Mouse (Mus musculus) neutrophil, adult 65 days (primary cell): ENCODE results near the gene Snx1. TPM values are rescaled to one million over a fixed set of nuclear protein-coding genes. Genes with fewer than 3 reads are reported as not detected.

ENCODE experiments used
- total RNA-seq: library from RNA; stranded (reverse); gene quantifications from 2 replicates; pipeline ENCODE4 v1.2.4, GENCODE M21; 2023

Snx1 gene
- total RNA-seq = 60.4 and 73.1 TPM in 2 replicates

DNA sequence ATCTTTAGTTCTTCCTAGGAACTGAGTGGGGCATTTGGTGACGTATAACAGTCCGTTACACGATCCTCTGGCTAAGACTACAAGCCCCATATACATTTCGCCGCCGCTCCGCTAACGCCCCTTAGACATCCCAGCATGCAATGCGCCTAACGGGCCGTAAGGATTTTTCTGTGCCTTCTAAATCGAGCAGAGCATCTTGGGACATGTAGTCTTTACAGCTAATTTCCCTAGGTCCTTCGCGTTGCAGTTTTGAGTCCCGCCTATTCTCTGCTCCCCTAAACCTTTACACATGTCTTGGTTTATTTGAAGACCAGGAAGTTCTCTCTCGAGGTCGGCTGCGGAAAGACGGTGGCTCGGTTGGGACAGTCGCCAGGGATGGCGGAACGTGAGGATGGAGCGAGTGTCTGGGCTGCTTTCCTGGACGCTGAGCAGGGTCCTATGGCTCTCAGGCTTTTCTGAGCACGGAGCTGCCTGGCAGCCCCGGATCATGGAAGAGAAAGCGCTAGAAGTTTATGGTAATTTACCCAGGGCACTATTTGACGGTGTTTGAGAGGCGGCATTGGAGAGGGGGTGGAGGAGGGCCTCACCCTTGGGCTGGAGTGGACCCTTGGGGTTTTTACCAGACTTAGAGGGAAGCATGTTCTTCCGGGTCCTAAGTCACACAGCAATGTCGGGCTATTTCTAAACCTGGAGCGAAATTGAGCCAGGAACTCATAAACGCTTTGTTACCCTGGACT is at the start of gene Snx1, which contains the start of gene Ciao2a:
Gene Snx1, minus strand, starts transcription at position 132 of the 737 bp plus-strand sequence.
Gene Ciao2a, plus strand, starts transcription at position 156 of the 737 bp plus-strand sequence.

DNA sequence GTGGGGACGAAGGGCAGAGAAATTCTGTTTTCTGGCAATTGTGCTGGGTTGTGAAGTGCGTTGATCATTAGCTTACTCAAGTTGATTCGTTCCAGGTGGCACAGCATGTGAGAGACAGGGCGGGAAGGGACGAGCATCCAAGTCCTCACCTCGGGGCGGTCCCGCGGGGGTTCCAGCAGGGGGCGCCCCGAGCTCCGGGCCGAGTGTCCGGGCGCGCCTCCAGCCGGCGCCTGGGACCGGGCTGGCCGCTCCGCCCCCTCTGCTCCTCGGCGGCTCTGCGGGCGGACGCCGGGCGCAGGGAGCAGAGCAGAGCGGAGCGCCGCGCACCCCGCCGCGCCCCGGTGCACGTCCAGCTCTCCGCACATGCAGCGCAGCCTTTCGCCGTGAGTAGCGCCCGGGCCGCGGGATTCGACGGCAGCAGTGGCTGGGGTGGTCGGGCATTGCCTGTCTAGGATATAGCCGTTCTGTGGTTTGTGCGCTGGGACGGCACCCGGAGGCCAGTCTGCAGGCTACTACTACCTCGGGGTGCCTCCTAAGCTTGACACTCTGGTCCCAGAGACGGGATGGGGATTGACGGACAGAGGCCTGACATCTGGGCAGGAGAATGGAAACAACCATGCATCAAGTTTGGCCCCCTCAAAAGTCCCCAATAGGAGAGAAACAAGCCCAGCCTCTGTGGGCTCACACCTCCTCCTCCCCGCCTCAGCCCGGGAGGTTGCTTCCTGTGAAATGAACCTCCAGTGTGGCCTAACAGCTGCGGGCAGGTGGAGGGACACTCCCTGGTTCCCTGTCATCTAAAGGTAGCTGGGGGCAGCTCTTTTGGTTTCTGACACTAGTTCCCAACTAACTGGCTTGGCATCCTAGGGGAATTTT is 31.8 kb upstream of the Snx1 start, which contains the start of gene Dapk2:
Gene Dapk2, plus strand, starts transcription at position 266 of the 873 bp plus-strand sequence.

DNA sequence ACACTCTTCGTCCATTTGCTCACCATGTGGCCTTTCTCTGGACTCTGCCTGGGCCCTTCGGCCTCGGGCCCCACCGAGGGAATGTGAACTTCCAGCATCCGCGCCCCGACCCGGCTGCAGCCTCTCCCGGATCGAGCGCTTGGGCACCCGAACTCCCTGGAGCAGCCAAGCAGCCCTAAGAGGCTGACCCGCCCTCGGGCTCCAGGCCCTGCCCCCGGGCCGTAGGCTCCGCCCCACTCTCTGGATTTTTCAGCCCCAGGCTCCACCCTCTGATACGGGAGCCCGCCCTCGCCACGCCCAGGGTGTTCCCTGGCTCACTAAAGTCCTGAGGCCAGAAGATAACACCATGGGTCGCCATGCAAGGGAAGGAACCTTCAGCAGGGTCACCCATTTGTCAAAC is 56.8 kb downstream of the Snx1 start, which contains the start of gene Snx22:
Gene Snx22, minus strand, starts transcription at position 137 of the 400 bp plus-strand sequence.

DNA sequence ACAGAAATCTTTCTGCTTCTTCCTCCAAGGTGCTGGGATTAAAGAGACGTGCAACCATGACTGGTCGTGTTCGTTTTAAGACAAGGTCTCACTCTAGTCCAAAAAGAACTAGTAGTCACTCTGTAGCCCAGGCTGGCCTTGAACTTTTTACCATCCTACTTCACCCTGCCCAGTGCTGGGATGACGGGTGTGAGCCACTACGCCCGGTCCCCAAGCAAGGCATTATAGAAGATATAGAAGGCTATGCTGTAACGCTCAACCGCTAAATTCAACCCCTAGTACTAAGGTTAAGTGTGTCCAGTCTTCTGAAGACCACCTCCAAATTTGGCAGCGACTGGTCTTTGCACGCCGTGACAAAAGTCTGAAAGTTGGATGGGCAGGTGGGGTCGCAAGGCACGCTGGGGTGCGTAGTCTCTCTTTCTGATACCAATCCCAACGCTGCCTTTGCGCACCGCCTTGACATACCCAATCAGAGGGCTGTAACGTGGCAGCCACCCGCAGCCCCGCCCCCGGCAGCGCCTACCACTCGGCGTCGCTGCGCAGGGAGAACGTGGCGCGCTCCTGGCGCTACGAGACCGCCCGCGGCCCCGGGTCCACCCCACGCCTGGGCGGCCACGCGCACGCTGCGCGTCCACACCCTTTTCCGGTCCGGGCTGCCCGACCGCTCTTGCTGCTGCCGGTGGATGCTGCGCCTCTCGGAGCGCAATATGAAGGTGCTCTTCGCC is 66.6 kb downstream of the Snx1 start, which contains the start of gene Ppib:
Gene Ppib, plus strand, starts transcription at position 640 of the 725 bp plus-strand sequence.

Other genes starting within 250 kb of the Snx1 start
- gene Pclaf, start 236.3 kb downstream of the Snx1 start, total RNA-seq = 82.6 and 100 TPM in 2 replicates
- gene Trip4, start 217.8 kb downstream of the Snx1 start, total RNA-seq = 26.5 and 27.5 TPM in 2 replicates
- 45.7 and 59.8 TPM in 2 replicates for gene Csnk1g1, start 217.7 kb downstream of the Snx1 start, total RNA-seq
- gene Ppib, start 66.4 kb downstream of the Snx1 start, total RNA-seq = 129 and 167 TPM in 2 replicates
- not detected in 2 replicates for gene Snx22, start 56.9 kb downstream of the Snx1 start, total RNA-seq
- gene Ciao2a, start within 50 bp of the Snx1 start, total RNA-seq = 62.4 and 65.4 TPM in 2 replicates
- 15.1 and 19.1 TPM in 2 replicates for gene Dapk2, start 31.6 kb upstream of the Snx1 start, total RNA-seq
- gene Herc1, start 223.9 kb upstream of the Snx1 start, total RNA-seq = 79.0 and 110 TPM in 2 replicates